Mouse (Mus musculus) liver, embryonic 13.5 days (tissue): Measurements from ENCODE around the gene Agr2. TPM values are rescaled to one million over a fixed set of nuclear protein-coding genes. Genes with fewer than 3 reads are reported as not detected.

Experiments
- ATAC-seq: fragments of 200-750 bp; cut with Nextera tagmentation; 2 replicates; pipeline ENCODE4 v1.8.0; 2017; ENCODE audit warnings: low read depth, mild to moderate bottlenecking, moderate number of reproducible peaks, moderate library complexity
- DNase-seq: peaks from one replicate; pipeline ENCODE4 v3.0.0; 2022
- H3K27ac ChIP-seq: fragments of 300-500 bp; sonication (generic); 2 replicates; pipeline ENCODE4 v1.5.1; 2015; ENCODE audit warnings: moderate library complexity, mild to moderate bottlenecking, inconsistent platforms
- H3K27me3 ChIP-seq: fragments of 300-500 bp; sonication (generic); 2 replicates; pipeline ENCODE4 v1.6.1; 2015; ENCODE audit warnings: mild to moderate bottlenecking, inconsistent platforms
- H3K36me3 ChIP-seq: fragments of 300-500 bp; sonication (generic); 2 replicates; pipeline ENCODE4 v1.6.1; 2015; ENCODE audit warnings: mild to moderate bottlenecking, inconsistent platforms
- H3K4me1 ChIP-seq: fragments of 300-500 bp; sonication (generic); replicated peaks from 2 replicates; pipeline ENCODE4 v1.6.1; 2015; ENCODE audit warnings: inconsistent platforms
- H3K4me2 ChIP-seq: fragments of 300-500 bp; sonication (generic); 2 replicates; pipeline ENCODE4 v1.6.1; 2015; ENCODE audit warnings: inconsistent platforms, mild to moderate bottlenecking, moderate library complexity
- H3K4me3 ChIP-seq: fragments of 300-500 bp; sonication (generic); replicated peaks from 2 replicates; pipeline ENCODE4 v1.5.1; 2015; ENCODE audit warnings: mild to moderate bottlenecking, inconsistent platforms
- H3K9ac ChIP-seq: fragments of 300-500 bp; sonication (generic); 2 replicates; pipeline ENCODE4 v1.6.1; 2015; ENCODE audit warnings: mild to moderate bottlenecking, inconsistent platforms
- H3K9me3 ChIP-seq: fragments of 300-500 bp; sonication (generic); replicated peaks from 2 replicates; pipeline ENCODE4 v1.6.1; 2016; ENCODE audit warnings: inconsistent platforms
- WGBS: fragments of 180-500 bp; shearing (Covaris S2); methylation state at CpG from one replicate; pipeline ENCODE4 v1.1.7; 2015; ENCODE audit not compliant: insufficient replicate concordance; 5-methylcytosine and 5-hydroxymethylcytosine counted together
- polyA plus RNA-seq: library from polyadenylated mRNA; unstranded; fragments of >200 nt; fragmentation: Nextera tagmentation; extraction: Ambion mirVana; gene quantifications from 2 replicates; pipeline ENCODE4 v1.2.1, GENCODE M21; 2015

Agr2 gene
- polyA plus RNA-seq, 1 experiment from 2014 or later, result 0.43 TPM

- no peak overlapping the region for H3K9ac ChIP-seq
- 55% methylated on average over 3 of the region's 3 CpGs for WGBS
- no peak for DNase-seq
- ATAC-seq, result no peak
- no peaks in the 10 kb centered on the region for H3K36me3 ChIP-seq
- H3K27me3 ChIP-seq, result no peaks in the 10 kb centered on the region
- no peaks in the 10 kb centered on the region for H3K9me3 ChIP-seq
- H3K4me1 ChIP-seq, result no peaks in the 10 kb centered on the region
- no peak overlapping the region for H3K27ac ChIP-seq
- no peak overlapping the region for H3K4me3 ChIP-seq
- H3K4me2 ChIP-seq, result no peak overlapping the region
These were observed 876 bp downstream of the Agr2 start for GRCm38 (mm10) chr12:35993583-35993982.

- Histone ChIP-seq H3K27ac (no peak overlapping the region), H3K4me3 (no peak overlapping the region), H3K9ac (no peak overlapping the region), H3K4me1 (no peaks in the 10 kb centered on the region), H3K27me3 (no peaks in the 10 kb centered on the region), H3K9me3 (no peaks in the 10 kb centered on the region), H3K4me2 (no peak overlapping the region), H3K36me3 (no peaks in the 10 kb centered on the region)
- DNase-seq (no peak), ATAC-seq (no peak)
These were observed 1.4 kb downstream of the Agr2 start for GRCm38 (mm10) chr12:35994098-35994497.

GRCm38 (mm10) chr12:35995799-35996198, 3.1 kb downstream of the Agr2 start:
- no peak for ATAC-seq
- H3K9ac ChIP-seq, result no peak overlapping the region
- 19% methylated on average over 5 of the region's 5 CpGs for WGBS

GRCm38 (mm10) chr12:36004714-36005113, 12.0 kb downstream of the Agr2 start:
- peak; percentile 57; the same call in 1 of the 2 replicates for ATAC-seq
- WGBS, result 56% methylated on average over 4 of the region's 4 CpGs
- H3K27ac ChIP-seq, result no peak overlapping the region

More at GRCm38 (mm10) chr12:35995799-35996198, 3.1 kb downstream of the Agr2 start:
- DNase-seq, result no peak
- Histone ChIP-seq H3K4me1 (no peaks in the 10 kb centered on the region), H3K27ac (no peak overlapping the region), H3K4me2 (no peak overlapping the region), H3K27me3 (no peaks in the 10 kb centered on the region), H3K36me3 (no peaks in the 10 kb centered on the region), H3K9me3 (no peaks in the 10 kb centered on the region), H3K4me3 (no peak overlapping the region)

GRCm38 (mm10) chr12:36007581-36007980, 14.9 kb downstream of the Agr2 start:
- DNase-seq, result no peak
- no peak overlapping the region for H3K9ac ChIP-seq
- no peak overlapping the region for H3K4me3 ChIP-seq
- no peak overlapping the region for H3K4me2 ChIP-seq
- no peaks in the 10 kb centered on the region for H3K9me3 ChIP-seq
- H3K27ac ChIP-seq, result no peak overlapping the region
- H3K4me1 ChIP-seq, result peaks cover 6% of the 10 kb centered on the region
- ATAC-seq, result no peak
- 61% methylated on average over 2 of the region's 2 CpGs for WGBS
- H3K36me3 ChIP-seq, result no peaks in the 10 kb centered on the region
- H3K27me3 ChIP-seq, result no peaks in the 10 kb centered on the region

More at GRCm38 (mm10) chr12:36004714-36005113, 12.0 kb downstream of the Agr2 start:
- H3K9ac ChIP-seq, result no peak overlapping the region
- peaks cover 19% of the 10 kb centered on the region for H3K4me1 ChIP-seq
- no peaks in the 10 kb centered on the region for H3K9me3 ChIP-seq
- H3K27me3 ChIP-seq, result no peaks in the 10 kb centered on the region
- DNase-seq, result no peak
- no peak overlapping the region for H3K4me3 ChIP-seq
- no peak overlapping the region for H3K4me2 ChIP-seq
- H3K36me3 ChIP-seq, result no peaks in the 10 kb centered on the region

GRCm38 (mm10) chr12:36008364-36009047, 15.8 kb downstream of the Agr2 start:
- Histone ChIP-seq H3K36me3 (no peaks in the 10 kb centered on the region), H3K9ac (no peak overlapping the region), H3K9me3 (no peaks in the 10 kb centered on the region), H3K4me1 (no peaks in the 10 kb centered on the region; the same call in 1 of the 2 replicates), H3K4me3 (no peak overlapping the region), H3K27me3 (no peaks in the 10 kb centered on the region), H3K4me2 (no peak overlapping the region), H3K27ac (no peak overlapping the region)
- DNase-seq (no peak), ATAC-seq (no peak)
- 36% methylated on average over 6 of the region's 6 CpGs for WGBS

- no peaks in the 10 kb centered on the region for H3K36me3 ChIP-seq
- ATAC-seq (no peak), DNase-seq (no peak)
- no peaks in the 10 kb centered on the region for H3K27me3 ChIP-seq
- H3K4me3 ChIP-seq, result no peak overlapping the region
- no peak overlapping the region for H3K9ac ChIP-seq
- 62% methylated on average over 7 of the region's 7 CpGs for WGBS
- H3K27ac ChIP-seq, result no peak overlapping the region
- H3K9me3 ChIP-seq, result no peaks in the 10 kb centered on the region
- H3K4me2 ChIP-seq, result no peak overlapping the region
- H3K4me1 ChIP-seq, result 0 out of 2 replicates have a peak, but pooled peaks cover 4% of the 10 kb centered on the region
These were observed 20.7 kb downstream of the Agr2 start for GRCm38 (mm10) chr12:36013216-36013910.

GRCm38 (mm10) chr12:36017791-36018190, 25.1 kb downstream of the Agr2 start:
- DNase-seq (no peak), ATAC-seq (no peak)
- H3K36me3 ChIP-seq, result no peaks in the 10 kb centered on the region
- 50% methylated on average over 2 of the region's 2 CpGs for WGBS
- H3K27me3 ChIP-seq, result no peaks in the 10 kb centered on the region
- H3K4me1 ChIP-seq, result 0 out of 2 replicates have a peak, but pooled peaks cover 4% of the 10 kb centered on the region
- H3K4me2 ChIP-seq, result no peak overlapping the region
- H3K27ac ChIP-seq, result no peak overlapping the region
- H3K9ac ChIP-seq, result no peak overlapping the region
- no peak overlapping the region for H3K4me3 ChIP-seq
- H3K9me3 ChIP-seq, result no peaks in the 10 kb centered on the region

- 0 out of 2 replicates have a peak, but pooled peaks cover 4% of the 10 kb centered on the region for H3K4me1 ChIP-seq
- H3K36me3 ChIP-seq, result no peaks in the 10 kb centered on the region
- 30% methylated on average over 4 of the region's 4 CpGs for WGBS
- H3K4me2 ChIP-seq, result no peak overlapping the region
- H3K9ac ChIP-seq, result no peak overlapping the region
- H3K9me3 ChIP-seq, result no peaks in the 10 kb centered on the region
- no peaks in the 10 kb centered on the region for H3K27me3 ChIP-seq
- H3K27ac ChIP-seq, result no peak overlapping the region
- DNase-seq, result no peak
- no peak overlapping the region for H3K4me3 ChIP-seq
- no peak for ATAC-seq
These were observed 26.9 kb downstream of the Agr2 start for GRCm38 (mm10) chr12:36019572-36019971.

GRCm38 (mm10) chr12:36020081-36020480, 27.4 kb downstream of the Agr2 start:
- no peak for DNase-seq
- 64% methylated on average over 3 of the region's 3 CpGs for WGBS

GRCm38 (mm10) chr12:36020710-36021109, 28.0 kb downstream of the Agr2 start:
- H3K9ac ChIP-seq, result no peak overlapping the region
- H3K27ac ChIP-seq, result no peak overlapping the region
- 0 out of 2 replicates have a peak, but pooled peaks cover 4% of the 10 kb centered on the region for H3K4me1 ChIP-seq
- H3K27me3 ChIP-seq, result no peaks in the 10 kb centered on the region
- 81% methylated on average over 2 of the region's 2 CpGs for WGBS
- no peak for ATAC-seq
- DNase-seq, result no peak
- H3K9me3 ChIP-seq, result no peaks in the 10 kb centered on the region
- H3K36me3 ChIP-seq, result no peaks in the 10 kb centered on the region
- H3K4me2 ChIP-seq, result no peak overlapping the region
- no peak overlapping the region for H3K4me3 ChIP-seq

More at GRCm38 (mm10) chr12:36020081-36020480, 27.4 kb downstream of the Agr2 start:
- Histone ChIP-seq H3K9ac (no peak overlapping the region), H3K27ac (no peak overlapping the region), H3K4me1 (0 out of 2 replicates have a peak, but pooled peaks cover 4% of the 10 kb centered on the region), H3K27me3 (no peaks in the 10 kb centered on the region), H3K4me2 (no peak overlapping the region), H3K4me3 (no peak overlapping the region), H3K9me3 (no peaks in the 10 kb centered on the region), H3K36me3 (no peaks in the 10 kb centered on the region)
- no peak for ATAC-seq
